Mouse (Mus musculus) kidney, postnatal 0 days (tissue): ENCODE results near the gene Lsm12. TPM values are rescaled to one million over a fixed set of nuclear protein-coding genes. Genes with fewer than 3 reads are reported as not detected.

Source experiments
- ATAC-seq: fragments of 200-750 bp; cut with Nextera tagmentation; replicated peaks from 2 replicates; pipeline ENCODE4 v1.8.0; 2017; ENCODE audit warnings: low read depth, moderate number of reproducible peaks, moderate TSS enrichment, moderate library complexity; ENCODE audit not compliant: low FRiP score
- DNase-seq: peaks from one replicate; pipeline ENCODE4 v3.0.0-alpha.2; 2016; ENCODE audit warnings: low spot score
- H3K27ac ChIP-seq: fragments of 300-500 bp; sonication (generic); 2 replicates; pipeline ENCODE4 v1.5.1; 2014; ENCODE audit warnings: mild to moderate bottlenecking
- H3K27me3 ChIP-seq: fragments of 300-500 bp; sonication (generic); 2 replicates; pipeline ENCODE4 v1.6.1; 2014; ENCODE audit warnings: low read length, mixed read lengths; ENCODE audit not compliant: insufficient read depth
- H3K36me3 ChIP-seq: fragments of 300-500 bp; sonication (generic); 2 replicates; pipeline ENCODE4 v1.6.1; 2014; ENCODE audit warnings: low read length, mixed read lengths; ENCODE audit not compliant: insufficient read depth
- H3K4me1 ChIP-seq: fragments of 300-500 bp; sonication (generic); replicated peaks from 2 replicates; pipeline ENCODE4 v1.6.1; 2014; ENCODE audit warnings: antibody characterized with exemption, low read length, mixed read lengths; ENCODE audit not compliant: insufficient read depth
- H3K4me2 ChIP-seq: fragments of 300-500 bp; sonication (generic); 2 replicates; pipeline ENCODE4 v1.6.1; 2014; ENCODE audit warnings: mild to moderate bottlenecking, low read length, moderate library complexity, mixed read lengths
- H3K4me3 ChIP-seq: fragments of 300-500 bp; sonication (generic); replicated peaks from 2 replicates; pipeline ENCODE4 v1.5.1; 2014; ENCODE audit warnings: low read depth, low read length
- H3K9ac ChIP-seq: fragments of 300-500 bp; sonication (generic); 2 replicates; pipeline ENCODE4 v1.6.1; 2014; ENCODE audit warnings: low read depth, low read length
- H3K9me3 ChIP-seq: fragments of 300-500 bp; sonication (generic); replicated peaks from 2 replicates; pipeline ENCODE4 v1.6.1; 2016; ENCODE audit warnings: low read length, inconsistent platforms, mixed read lengths
- CTCF ChIP-seq: IDR thresholded peaks from 2 replicates; pipeline ENCODE4 v1.5.1; 2016; ENCODE audit warnings: antibody characterized with exemption, low read depth, mild to moderate bottlenecking, moderate library complexity
- WGBS: fragments of 180-500 bp; shearing (Covaris S2); extraction: QIAGEN DNeasy Blood & Tissue Kit; methylation state at CpG from one replicate; pipeline ENCODE4 v1.1.7; 2014; 5-methylcytosine and 5-hydroxymethylcytosine counted together
- polyA plus RNA-seq: library from polyadenylated mRNA; unstranded; fragments of >200 nt; fragmentation: Nextera tagmentation; extraction: Ambion mirVana; gene quantifications from 2 replicates; pipeline ENCODE4 v1.2.1, GENCODE M21; 2015

The Lsm12 gene
- 111 and 123 TPM in 2 replicates for polyA plus RNA-seq

GRCm38 (mm10) chr11:102184646-102185495 is at the start of gene Lsm12:
Lsm12 (minus strand) TSS chr11:102185296.
- no peak for TF ChIP-seq CTCF
- DNase-seq = peak; percentile 94
- Histone ChIP-seq H3K9ac (peak within 1 kb of the TSS; percentile 89), H3K36me3 (no peaks in the 10 kb centered on the region), H3K4me3 (peak within 1 kb of the TSS; percentile 87), H3K9me3 (no peaks in the 10 kb centered on the region), H3K4me1 (peaks cover 4% of the 10 kb centered on the region; the same call in 1 of the 2 replicates), H3K27ac (peak within 1 kb of the TSS; percentile 93), H3K4me2 (peak within 1 kb of the TSS; percentile 82), H3K27me3 (no peaks in the 10 kb centered on the region)
- peak; percentile 83 for ATAC-seq
- WGBS = 2% methylated on average over 61 of the region's 70 CpGs

- H3K9me3 ChIP-seq = no peaks in the 10 kb centered on the region
- peak within 1 kb of the TSS; percentile 73; the same call in 1 of the 2 replicates for H3K27ac ChIP-seq
- peaks cover 13% of the 10 kb centered on the region; the same call in 1 of the 2 replicates for H3K4me1 ChIP-seq
- peak; percentile 16; the same call in 1 of the 2 replicates for TF ChIP-seq CTCF
- DNase-seq = peak; percentile 98
- H3K27me3 ChIP-seq = no peaks in the 10 kb centered on the region
- ATAC-seq = peak; percentile 90
- 1% methylated on average over 43 of the region's 49 CpGs for WGBS
- H3K36me3 ChIP-seq = no peaks in the 10 kb centered on the region
- H3K4me2 ChIP-seq = peak within 1 kb of the TSS; percentile 88
- H3K4me3 ChIP-seq = peak within 1 kb of the TSS; percentile 95
- H3K9ac ChIP-seq = peak within 1 kb of the TSS; percentile 94
Observed at GRCm38 (mm10) chr11:102230006-102230741, 45.1 kb upstream of the Lsm12 start, which contains the start of gene Hdac5. Hdac5 (minus strand) TSS chr11:102230166.

- H3K36me3 ChIP-seq = no peaks in the 10 kb centered on the region
- no peak for TF ChIP-seq CTCF
- H3K9me3 ChIP-seq = no peaks in the 10 kb centered on the region
- peaks cover 19% of the 10 kb centered on the region for H3K4me1 ChIP-seq
- no peaks in the 10 kb centered on the region for H3K27me3 ChIP-seq
- H3K4me2 ChIP-seq = peak overlapping the region; percentile 88
- DNase-seq = peak; percentile 54
- H3K4me3 ChIP-seq = peak overlapping the region; percentile 95
- WGBS = under 1% methylated on average over 34 of the region's 47 CpGs
- H3K27ac ChIP-seq = peak overlapping the region; percentile 73; the same call in 1 of the 2 replicates
- peak; percentile 18; the same call in 1 of the 2 replicates for ATAC-seq
- H3K9ac ChIP-seq = peak overlapping the region; percentile 94
Observed at GRCm38 (mm10) chr11:102229331-102229953, 44.3 kb upstream of the Lsm12 start.

- TF ChIP-seq CTCF = no peak
- no peak for DNase-seq
- Histone ChIP-seq H3K4me2 (peak overlapping the region; percentile 88), H3K27me3 (no peaks in the 10 kb centered on the region), H3K27ac (no peak overlapping the region), H3K9me3 (no peaks in the 10 kb centered on the region), H3K36me3 (no peaks in the 10 kb centered on the region), H3K9ac (peak overlapping the region; percentile 94), H3K4me1 (peaks cover 19% of the 10 kb centered on the region), H3K4me3 (peak overlapping the region; percentile 95)
- 15% methylated on average over 7 of the region's 7 CpGs for WGBS
- ATAC-seq = no peak
Observed at GRCm38 (mm10) chr11:102228646-102229268, 43.7 kb upstream of the Lsm12 start.

- TF ChIP-seq CTCF = no peak
Observed at GRCm38 (mm10) chr11:102228191-102228545, 43.1 kb upstream of the Lsm12 start.

More at GRCm38 (mm10) chr11:102228191-102228545, 43.1 kb upstream of the Lsm12 start:
- Histone ChIP-seq H3K27ac (no peak overlapping the region), H3K9ac (0 out of 2 replicates have a peak overlapping the region, but pooled peaks have one; percentile 18), H3K9me3 (no peaks in the 10 kb centered on the region), H3K4me3 (peak overlapping the region; percentile 95; the same call in 1 of the 2 replicates), H3K4me2 (peak overlapping the region; percentile 88), H3K4me1 (peaks cover 19% of the 10 kb centered on the region), H3K27me3 (no peaks in the 10 kb centered on the region), H3K36me3 (no peaks in the 10 kb centered on the region)
- 30% methylated on average over 9 of the region's 9 CpGs for WGBS
- ATAC-seq (no peak), DNase-seq (no peak)
